Mouse (Mus musculus) intestine, embryonic 16.5 days (tissue): ENCODE results near the gene Dok4. TPM values are rescaled to one million over a fixed set of nuclear protein-coding genes. Genes with fewer than 3 reads are reported as not detected.

Experiments used
- ATAC-seq: fragments of 200-750 bp; cut with Nextera tagmentation; 2 replicates; pipeline ENCODE4 v1.8.0; 2017; ENCODE audit warnings: moderate TSS enrichment, moderate library complexity
- H3K27ac ChIP-seq: fragments of 300-500 bp; sonication (generic); 2 replicates; pipeline ENCODE4 v1.5.1; 2014; ENCODE audit warnings: mild to moderate bottlenecking, low read length
- H3K27me3 ChIP-seq: fragments of 300-500 bp; sonication (generic); replicated peaks from 2 replicates; pipeline ENCODE4 v1.6.1; 2014; ENCODE audit warnings: low read length, control low read depth, mixed read lengths; ENCODE audit not compliant: control insufficient read depth, insufficient read depth
- H3K36me3 ChIP-seq: fragments of 300-500 bp; sonication (generic); 2 replicates; pipeline ENCODE4 v1.6.1; 2014; ENCODE audit warnings: low read length, control low read depth; ENCODE audit not compliant: control insufficient read depth, insufficient read depth
- H3K4me1 ChIP-seq: fragments of 300-500 bp; sonication (generic); 2 replicates; pipeline ENCODE4 v1.6.1; 2014; ENCODE audit warnings: low read length, control low read depth, mixed read lengths; ENCODE audit not compliant: control insufficient read depth, insufficient read depth
- H3K4me2 ChIP-seq: fragments of 300-500 bp; sonication (generic); 2 replicates; pipeline ENCODE4 v1.6.1; 2014; ENCODE audit warnings: low read depth, low read length, control low read depth
- H3K4me3 ChIP-seq: fragments of 300-500 bp; sonication (generic); 2 replicates; pipeline ENCODE4 v1.5.1; 2014; ENCODE audit warnings: mild to moderate bottlenecking, low read length
- H3K9ac ChIP-seq: fragments of 300-500 bp; sonication (generic); 2 replicates; pipeline ENCODE4 v1.6.1; 2014; ENCODE audit warnings: low read depth, low read length
- H3K9me3 ChIP-seq: fragments of 300-500 bp; sonication (generic); 2 replicates; pipeline ENCODE4 v1.6.1; 2016; ENCODE audit warnings: low read length, control low read depth; ENCODE audit not compliant: control insufficient read depth
- WGBS: fragments of 180-500 bp; shearing (Covaris S2); extraction: QIAGEN DNeasy Blood & Tissue Kit; methylation state at CpG from one replicate; pipeline ENCODE4 v1.1.7; 2014; 5-methylcytosine and 5-hydroxymethylcytosine counted together
- polyA plus RNA-seq: library from polyadenylated mRNA; unstranded; fragments of >200 nt; fragmentation: Nextera tagmentation; extraction: Ambion mirVana; gene quantifications from 2 replicates; pipeline ENCODE4 v1.2.1, GENCODE M21; 2015

Gene Dok4
- polyA plus RNA-seq, 1 experiment from 2014 or later = 49.6 TPM

- ATAC-seq = no peak
- H3K9me3 ChIP-seq = no peaks in the 10 kb centered on the region
- H3K4me3 ChIP-seq = peak overlapping the region; percentile 59
- peak overlapping the region; percentile 92 for H3K27ac ChIP-seq
- H3K9ac ChIP-seq = peak overlapping the region; percentile 70
- peaks cover 64% of the 10 kb centered on the region for H3K4me1 ChIP-seq
- H3K27me3 ChIP-seq = no peaks in the 10 kb centered on the region
- 34% methylated on average over 3 of the region's 3 CpGs for WGBS
- peak overlapping the region; percentile 96 for H3K4me2 ChIP-seq
- 0 out of 2 replicates have a peak, but pooled peaks cover 5% of the 10 kb centered on the region for H3K36me3 ChIP-seq
These were observed 4.0 kb downstream of the Dok4 start for GRCm38 (mm10) chr8:94872156-94872555.

GRCm38 (mm10) chr8:94871108-94871894 lies 4.8 kb downstream of the Dok4 start:
- Histone ChIP-seq H3K27ac (peak overlapping the region; percentile 92), H3K27me3 (no peaks in the 10 kb centered on the region), H3K9me3 (no peaks in the 10 kb centered on the region), H3K9ac (peak overlapping the region; percentile 70), H3K4me2 (peak overlapping the region; percentile 96), H3K4me3 (peak overlapping the region; percentile 59), H3K4me1 (peaks cover 59% of the 10 kb centered on the region), H3K36me3 (peaks cover 9% of the 10 kb centered on the region; the same call in 1 of the 2 replicates)
- ATAC-seq = peak; percentile 87
- under 1% methylated on average over 7 of the region's 7 CpGs for WGBS

DNA sequence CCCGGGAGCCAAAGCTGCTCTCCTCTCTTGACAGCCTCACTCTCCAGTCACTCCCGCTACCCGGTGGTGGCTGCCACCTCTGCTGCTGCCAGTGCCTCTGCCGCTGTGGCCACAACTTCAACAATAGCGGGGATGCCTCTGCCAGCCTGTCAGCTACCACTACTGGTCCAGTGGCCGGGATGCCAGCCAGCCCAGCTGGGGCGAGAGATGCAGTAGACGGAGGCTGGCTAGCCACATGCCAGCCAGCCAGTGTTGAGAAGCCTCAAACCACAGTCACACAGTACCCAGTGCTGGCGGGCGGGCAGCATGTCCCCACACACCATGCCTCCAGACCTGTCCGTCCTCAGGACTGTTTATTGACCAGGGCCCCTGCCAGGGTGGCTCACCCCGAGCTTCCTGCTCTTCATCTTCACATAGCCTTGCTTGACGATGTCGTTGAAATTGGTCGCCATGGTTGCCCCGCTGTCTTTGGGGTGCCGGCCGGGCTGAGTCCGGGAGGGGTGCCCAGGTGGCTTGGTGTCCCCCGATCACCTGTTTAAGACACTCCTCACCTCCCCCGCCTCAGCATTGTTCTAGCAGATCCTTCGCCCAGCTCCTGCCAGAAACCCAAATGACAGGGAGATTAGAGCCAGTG lies 5.5 kb downstream of the Dok4 start:
- Histone ChIP-seq H3K27ac (peak overlapping the region; percentile 92), H3K4me1 (peaks cover 57% of the 10 kb centered on the region), H3K4me3 (peak overlapping the region; percentile 59), H3K9ac (peak overlapping the region; percentile 70), H3K9me3 (no peaks in the 10 kb centered on the region), H3K36me3 (peaks cover 10% of the 10 kb centered on the region; the same call in 1 of the 2 replicates), H3K27me3 (no peaks in the 10 kb centered on the region), H3K4me2 (peak overlapping the region; percentile 96)
- ATAC-seq = no peak
- WGBS = 11% methylated on average over 22 of the region's 22 CpGs

GRCm38 (mm10) chr8:94870003-94870402 lies 6.1 kb downstream of the Dok4 start:
- Histone ChIP-seq H3K4me1 (peaks cover 51% of the 10 kb centered on the region), H3K9ac (peak overlapping the region; percentile 70), H3K4me2 (peak overlapping the region; percentile 96), H3K4me3 (peak overlapping the region; percentile 59), H3K36me3 (peaks cover 14% of the 10 kb centered on the region; the same call in 1 of the 2 replicates), H3K27ac (0 out of 2 replicates have a peak overlapping the region, but pooled peaks have one; percentile 92), H3K27me3 (no peaks in the 10 kb centered on the region), H3K9me3 (no peaks in the 10 kb centered on the region)
- WGBS = 38% methylated on average over 4 of the region's 4 CpGs
- no peak for ATAC-seq

DNA sequence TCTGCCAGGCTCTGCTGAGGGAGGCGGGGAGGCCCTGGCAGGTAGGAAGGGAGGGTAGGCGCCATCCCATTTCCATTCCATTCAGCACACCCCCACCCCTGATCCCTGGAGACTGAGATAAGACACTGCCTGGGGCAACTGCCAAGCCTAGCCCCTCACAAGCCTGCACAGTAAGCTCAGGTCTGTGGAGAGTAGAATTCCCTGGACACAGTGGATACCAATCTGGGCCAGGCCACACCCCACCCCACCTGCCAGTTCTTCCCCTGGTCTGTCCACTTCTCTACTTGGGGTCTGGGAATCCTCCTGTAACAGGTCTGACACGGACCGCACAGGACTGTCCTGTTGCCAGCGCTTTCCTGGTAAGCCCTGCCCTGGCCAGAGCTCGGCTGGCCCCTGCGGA lies 7.0 kb downstream of the Dok4 start:
- Histone ChIP-seq H3K27me3 (no peaks in the 10 kb centered on the region), H3K4me1 (peaks cover 44% of the 10 kb centered on the region), H3K9ac (peak overlapping the region; percentile 70; the same call in 1 of the 2 replicates), H3K9me3 (no peaks in the 10 kb centered on the region), H3K36me3 (peaks cover 14% of the 10 kb centered on the region; the same call in 1 of the 2 replicates), H3K4me3 (no peak overlapping the region), H3K27ac (no peak overlapping the region), H3K4me2 (0 out of 2 replicates have a peak overlapping the region, but pooled peaks have one; percentile 8)
- WGBS = 67% methylated on average over 7 of the region's 7 CpGs
- ATAC-seq = no peak

- Histone ChIP-seq H3K4me2 (no peak overlapping the region), H3K4me1 (peaks cover 31% of the 10 kb centered on the region), H3K27me3 (no peaks in the 10 kb centered on the region), H3K9me3 (no peaks in the 10 kb centered on the region), H3K36me3 (peaks cover 22% of the 10 kb centered on the region), H3K27ac (no peak overlapping the region), H3K4me3 (no peak overlapping the region), H3K9ac (no peak overlapping the region)
- no peak for ATAC-seq
- 87% methylated on average over 9 of the region's 9 CpGs for WGBS
These were observed 9.2 kb downstream of the Dok4 start for GRCm38 (mm10) chr8:94866921-94867320.

GRCm38 (mm10) chr8:94865292-94865691 lies 10.8 kb downstream of the Dok4 start:
- no peak overlapping the region for H3K4me3 ChIP-seq
- peaks cover 22% of the 10 kb centered on the region for H3K4me1 ChIP-seq
- H3K27me3 ChIP-seq = no peaks in the 10 kb centered on the region
- ATAC-seq = no peak
- 80% methylated on average over 10 of the region's 10 CpGs for WGBS
- H3K27ac ChIP-seq = no peak overlapping the region; the same call in 1 of the 2 replicates
- no peak overlapping the region for H3K4me2 ChIP-seq
- no peak overlapping the region for H3K9ac ChIP-seq
- peaks cover 25% of the 10 kb centered on the region for H3K36me3 ChIP-seq
- no peaks in the 10 kb centered on the region for H3K9me3 ChIP-seq

DNA sequence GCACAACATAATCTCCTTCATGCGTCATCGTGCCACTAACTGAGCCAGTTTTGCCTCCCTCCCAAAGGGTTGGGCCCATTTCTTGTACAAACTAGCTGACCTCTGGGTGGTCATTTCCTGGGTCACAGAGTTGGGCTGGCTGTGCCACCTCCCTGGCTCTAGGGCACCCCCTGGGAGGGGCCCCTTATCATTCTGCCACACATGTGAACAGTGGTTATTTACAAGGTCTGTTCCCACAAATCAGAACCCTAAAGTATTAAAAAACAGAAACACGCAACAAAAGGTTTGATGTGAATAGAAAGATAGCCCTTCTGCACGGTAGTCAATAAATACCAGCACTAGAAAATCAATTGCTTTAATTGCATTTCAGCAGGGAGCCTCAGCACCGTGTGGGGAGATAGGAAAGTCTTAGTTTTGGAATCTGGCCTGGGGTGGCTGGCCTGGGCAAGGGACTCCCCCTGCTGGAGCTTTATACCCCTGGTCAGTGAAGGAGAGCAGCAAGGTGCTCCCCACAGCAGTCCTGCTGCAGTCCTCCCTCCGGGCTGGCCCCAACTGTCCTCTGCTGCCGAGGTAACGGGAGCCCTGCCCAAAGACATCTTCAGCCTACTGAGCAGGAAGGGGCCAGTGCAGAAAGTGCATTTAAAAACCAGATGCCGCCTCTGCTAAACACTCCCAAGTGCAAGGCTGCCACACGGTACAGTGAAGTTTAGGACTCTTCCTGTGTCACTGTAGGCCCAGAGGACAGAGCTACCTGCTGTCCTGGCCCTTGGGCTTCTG lies 12.0 kb downstream of the Dok4 start:
- 67% methylated on average over 10 of the region's 10 CpGs for WGBS
- Histone ChIP-seq H3K4me3 (no peak overlapping the region), H3K9me3 (no peaks in the 10 kb centered on the region), H3K4me1 (peaks cover 10% of the 10 kb centered on the region), H3K4me2 (no peak overlapping the region), H3K9ac (no peak overlapping the region), H3K27ac (no peak overlapping the region; the same call in 1 of the 2 replicates), H3K36me3 (peaks cover 25% of the 10 kb centered on the region), H3K27me3 (no peaks in the 10 kb centered on the region)
- no peak for ATAC-seq
